Mouse (Mus musculus): ENCODE measurements around the gene Dand5. TPM values are rescaled to one million over a fixed set of nuclear protein-coding genes. Genes with fewer than 3 reads are reported as not detected.
A peak's percentile ranks its signal among the peaks of the same experiment; 100 is the strongest.

Gene Dand5
- 6.6 and 6.8 TPM in 2 replicates for polyA plus RNA-seq (2015; fragmentation: Nextera tagmentation; extraction: Ambion mirVana)

GRCm38 (mm10) chr8:84822723-84823122, at the start of gene Dand5:
Dand5 (minus strand) TSS chr8:84822823.
- Histone ChIP-seq H3K9me3 (replicated peaks; ENCODE audit: control insufficient read depth, low read length) (no peaks in the 10 kb centered on the region), H3K4me3 (ENCODE audit: low read length) (no peak within 1 kb of the TSS), H3K4me1 (ENCODE audit: control insufficient read depth, insufficient read depth, low read length) (peaks cover 11% of the 10 kb centered on the region), H3K4me2 (ENCODE audit: low read depth, low read length) (peak within 1 kb of the TSS; percentile 45), H3K27ac (ENCODE audit: low read length) (no peak within 1 kb of the TSS), H3K27me3 (ENCODE audit: control insufficient read depth, insufficient read depth, low read length) (no peaks in the 10 kb centered on the region), H3K9ac (ENCODE audit: low read length) (peak within 1 kb of the TSS; percentile 38; the same call in 1 of the 2 replicates), H3K36me3 (ENCODE audit: control insufficient read depth, insufficient read depth) (no peaks in the 10 kb centered on the region)
- ATAC-seq (replicated peaks; ENCODE audit: extremely low read depth, insufficient read depth, low FRiP score): no peak
- WGBS: 36% methylated on average over 3 of the region's 3 CpGs

DNA sequence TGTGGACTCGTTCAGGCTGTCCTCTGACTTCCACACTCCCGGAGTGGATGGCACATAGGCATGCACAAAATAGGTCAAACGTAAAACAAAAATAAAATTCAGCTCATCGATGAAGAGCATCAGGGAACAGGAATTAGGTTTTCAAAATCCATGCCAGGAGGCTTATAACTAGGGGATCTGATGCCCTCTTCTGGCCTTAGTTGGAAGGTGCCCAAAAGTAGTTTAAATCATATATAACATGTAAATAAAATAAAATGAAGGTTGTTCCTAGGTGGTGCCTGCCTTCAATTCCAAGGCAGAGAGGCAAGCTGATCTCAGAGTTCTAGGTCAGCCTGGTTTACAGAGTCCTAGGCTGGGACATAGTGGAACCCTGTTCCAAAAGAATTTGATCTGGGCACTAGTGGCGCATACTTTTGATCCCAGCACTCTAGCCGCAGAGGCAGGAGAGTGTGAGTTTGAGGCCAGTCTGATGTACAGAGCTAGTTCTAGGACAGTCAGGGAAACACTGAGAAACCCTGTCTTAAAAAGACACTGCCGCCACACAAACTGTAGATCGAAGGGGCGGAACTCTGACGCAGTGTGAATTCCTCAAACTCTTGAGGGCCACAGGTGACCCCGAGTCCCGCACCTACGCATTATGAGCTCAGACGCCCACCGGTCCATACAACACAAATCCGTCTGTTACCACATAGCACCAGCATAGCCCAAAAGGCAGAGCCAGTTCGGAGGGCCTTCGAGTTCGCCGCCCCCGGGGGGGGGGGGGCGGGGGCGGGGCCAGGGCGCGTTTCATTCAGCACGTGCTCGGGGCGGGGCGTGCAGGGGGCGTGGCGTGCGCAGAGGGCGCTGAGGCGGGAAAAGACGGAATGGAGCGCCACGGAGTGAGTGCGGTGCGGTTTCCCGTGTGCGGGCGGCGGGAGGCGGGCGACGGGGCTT, 49.0 kb upstream of the Dand5 start, which contains the start of gene Syce2:
TSS of gene Syce2 (plus strand) at position 736 of the 933 bp plus-strand sequence.
- ATAC-seq (replicated peaks; ENCODE audit: extremely low read depth, insufficient read depth, low FRiP score): peak; percentile 67
- Histone ChIP-seq H3K4me1 (ENCODE audit: control insufficient read depth, insufficient read depth, low read length) (peaks cover 11% of the 10 kb centered on the region), H3K27ac (ENCODE audit: low read length) (no peak within 1 kb of the TSS), H3K4me2 (ENCODE audit: low read depth, low read length) (peak within 1 kb of the TSS; percentile 95), H3K27me3 (ENCODE audit: control insufficient read depth, insufficient read depth, low read length) (no peaks in the 10 kb centered on the region), H3K9ac (ENCODE audit: low read length) (peak within 1 kb of the TSS; percentile 71), H3K9me3 (replicated peaks; ENCODE audit: control insufficient read depth, low read length) (no peaks in the 10 kb centered on the region), H3K36me3 (ENCODE audit: control insufficient read depth, insufficient read depth) (peaks cover 22% of the 10 kb centered on the region), H3K4me3 (ENCODE audit: low read length) (peak within 1 kb of the TSS; percentile 58)
- 13% methylated on average over 42 of the region's 46 CpGs for WGBS

DNA sequence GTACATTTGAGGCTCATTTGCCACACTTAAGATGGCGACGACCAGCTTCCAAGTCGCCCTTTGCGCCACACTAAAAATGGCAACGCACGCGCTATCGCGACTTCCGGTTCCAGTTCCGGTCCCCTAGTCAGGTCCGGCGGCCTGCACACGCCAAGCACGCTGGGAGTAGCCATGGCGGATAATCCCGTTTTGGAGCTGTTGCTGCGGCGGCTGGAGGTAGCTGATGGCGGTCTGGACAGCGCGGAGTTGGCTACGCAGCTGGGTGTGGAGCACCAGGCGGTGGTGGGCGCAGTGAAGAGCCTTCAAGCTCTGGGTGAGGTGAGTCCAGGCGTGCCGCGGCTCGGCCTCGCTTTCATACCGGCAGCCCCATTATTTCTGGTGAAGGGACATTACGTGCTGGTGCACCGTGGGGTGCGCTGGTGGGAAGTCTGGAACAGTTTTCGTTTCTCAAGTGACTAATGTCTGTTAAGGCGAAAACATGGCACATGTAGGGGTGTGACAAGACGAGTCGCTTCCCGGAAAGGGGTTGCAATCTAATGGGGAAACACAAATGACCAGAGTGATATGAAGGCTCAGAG, 34.3 kb upstream of the Dand5 start, which contains the start of gene Farsa:
TSS of gene Farsa (plus strand) at position 126 of the 578 bp plus-strand sequence.
- Histone ChIP-seq H3K4me1 (ENCODE audit: control insufficient read depth, insufficient read depth, low read length) (peaks cover 13% of the 10 kb centered on the region), H3K9me3 (replicated peaks; ENCODE audit: control insufficient read depth, low read length) (no peaks in the 10 kb centered on the region), H3K27me3 (ENCODE audit: control insufficient read depth, insufficient read depth, low read length) (no peaks in the 10 kb centered on the region), H3K4me3 (ENCODE audit: low read length) (peak within 1 kb of the TSS; percentile 82), H3K27ac (ENCODE audit: low read length) (peak within 1 kb of the TSS; percentile 86), H3K9ac (ENCODE audit: low read length) (peak within 1 kb of the TSS; percentile 98), H3K4me2 (ENCODE audit: low read depth, low read length) (peak within 1 kb of the TSS; percentile 96), H3K36me3 (ENCODE audit: control insufficient read depth, insufficient read depth) (peaks cover 12% of the 10 kb centered on the region)
- ATAC-seq (replicated peaks; ENCODE audit: extremely low read depth, insufficient read depth, low FRiP score): peak; percentile 95
- WGBS: under 1% methylated on average over 39 of the region's 39 CpGs

DNA sequence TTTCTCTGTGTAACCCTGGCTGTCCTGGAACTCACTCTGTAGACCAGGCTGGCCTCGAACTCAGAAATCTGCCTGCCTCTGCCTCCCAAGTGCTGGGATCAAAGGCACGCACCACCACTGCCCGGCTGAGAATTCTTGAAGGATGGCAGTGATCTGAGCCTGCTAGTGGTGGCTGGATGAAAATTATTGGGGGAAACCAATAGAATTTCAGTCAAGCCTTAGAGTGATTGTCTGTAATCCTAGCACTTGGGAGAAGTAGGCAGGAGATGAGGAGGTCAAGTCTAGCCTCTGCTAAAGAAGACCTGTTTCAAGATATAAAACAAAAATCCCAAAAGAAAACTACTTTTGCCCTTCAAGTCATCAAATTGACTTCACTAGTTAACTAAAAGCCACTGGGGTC, 33.8 kb upstream of the Dand5 start:
- H3K9ac ChIP-seq (ENCODE audit: low read length): no peak overlapping the region
- H3K27me3 ChIP-seq (ENCODE audit: control insufficient read depth, insufficient read depth, low read length): no peaks in the 10 kb centered on the region
- H3K27ac ChIP-seq (ENCODE audit: low read length): no peak overlapping the region
- ATAC-seq (replicated peaks; ENCODE audit: extremely low read depth, insufficient read depth, low FRiP score): no peak
- no peaks in the 10 kb centered on the region for H3K9me3 ChIP-seq (replicated peaks; ENCODE audit: control insufficient read depth, low read length)
- peak overlapping the region; percentile 82; the same call in 1 of the 2 replicates for H3K4me3 ChIP-seq (ENCODE audit: low read length)
- WGBS: 91% methylated on average over 3 of the region's 3 CpGs
- H3K36me3 ChIP-seq (ENCODE audit: control insufficient read depth, insufficient read depth): peaks cover 9% of the 10 kb centered on the region
- no peak overlapping the region; the same call in 1 of the 2 replicates for H3K4me2 ChIP-seq (ENCODE audit: low read depth, low read length)
- H3K4me1 ChIP-seq (ENCODE audit: control insufficient read depth, insufficient read depth, low read length): peaks cover 13% of the 10 kb centered on the region

GRCm38 (mm10) chr8:84847684-84848435, 25.2 kb upstream of the Dand5 start:
- peak overlapping the region; percentile 87 for H3K9ac ChIP-seq (ENCODE audit: low read length)
- 34% methylated on average over 6 of the region's 6 CpGs for WGBS
- H3K4me2 ChIP-seq (ENCODE audit: low read depth, low read length): peak overlapping the region; percentile 92
- H3K9me3 ChIP-seq (replicated peaks; ENCODE audit: control insufficient read depth, low read length): no peaks in the 10 kb centered on the region
- H3K4me3 ChIP-seq (ENCODE audit: low read length): peak overlapping the region; percentile 77
- no peaks in the 10 kb centered on the region for H3K27me3 ChIP-seq (ENCODE audit: control insufficient read depth, insufficient read depth, low read length)
- peak overlapping the region; percentile 94 for H3K27ac ChIP-seq (ENCODE audit: low read length)
- peaks cover 19% of the 10 kb centered on the region for H3K4me1 ChIP-seq (ENCODE audit: control insufficient read depth, insufficient read depth, low read length)
- peaks cover 25% of the 10 kb centered on the region for H3K36me3 ChIP-seq (ENCODE audit: control insufficient read depth, insufficient read depth)
- ATAC-seq (replicated peaks; ENCODE audit: extremely low read depth, insufficient read depth, low FRiP score): no peak

- Histone ChIP-seq H3K27me3 (ENCODE audit: control insufficient read depth, insufficient read depth, low read length) (no peaks in the 10 kb centered on the region), H3K36me3 (ENCODE audit: control insufficient read depth, insufficient read depth) (peaks cover 34% of the 10 kb centered on the region), H3K27ac (ENCODE audit: low read length) (peak within 1 kb of the TSS; percentile 94), H3K4me3 (ENCODE audit: low read length) (peak within 1 kb of the TSS; percentile 77), H3K4me2 (ENCODE audit: low read depth, low read length) (peak within 1 kb of the TSS; percentile 92), H3K9me3 (replicated peaks; ENCODE audit: control insufficient read depth, low read length) (no peaks in the 10 kb centered on the region), H3K9ac (ENCODE audit: low read length) (peak within 1 kb of the TSS; percentile 96), H3K4me1 (ENCODE audit: control insufficient read depth, insufficient read depth, low read length) (peaks cover 19% of the 10 kb centered on the region)
- ATAC-seq (replicated peaks; ENCODE audit: extremely low read depth, insufficient read depth, low FRiP score): peak; percentile 99
- under 1% methylated on average over 55 of the region's 55 CpGs for WGBS
Measured at GRCm38 (mm10) chr8:84846722-84847572, 24.3 kb upstream of the Dand5 start, which contains the start of gene Calr. Calr (minus strand) TSS chr8:84846934.

GRCm38 (mm10) chr8:84846094-84846721, 23.6 kb upstream of the Dand5 start:
- WGBS: under 1% methylated on average over 30 of the region's 30 CpGs
- peak overlapping the region; percentile 96 for H3K9ac ChIP-seq (ENCODE audit: low read length)
- peaks cover 19% of the 10 kb centered on the region for H3K4me1 ChIP-seq (ENCODE audit: control insufficient read depth, insufficient read depth, low read length)
- peak overlapping the region; percentile 73 for H3K4me3 ChIP-seq (ENCODE audit: low read length)
- peaks cover 41% of the 10 kb centered on the region for H3K36me3 ChIP-seq (ENCODE audit: control insufficient read depth, insufficient read depth)
- ATAC-seq (replicated peaks; ENCODE audit: extremely low read depth, insufficient read depth, low FRiP score): peak; percentile 2; the same call in 1 of the 2 replicates
- H3K27me3 ChIP-seq (ENCODE audit: control insufficient read depth, insufficient read depth, low read length): no peaks in the 10 kb centered on the region
- H3K9me3 ChIP-seq (replicated peaks; ENCODE audit: control insufficient read depth, low read length): no peaks in the 10 kb centered on the region
- H3K4me2 ChIP-seq (ENCODE audit: low read depth, low read length): peak overlapping the region; percentile 91
- H3K27ac ChIP-seq (ENCODE audit: low read length): peak overlapping the region; percentile 78
